Mouse (Mus musculus): Measurements from ENCODE around the gene Gm7879. TPM values are rescaled to one million over a fixed set of nuclear protein-coding genes. Genes with fewer than 3 reads are reported as not detected.

Gene Gm7879
- polyA plus RNA-seq, 1 experiment from 2014 or later: not detected

DNA sequence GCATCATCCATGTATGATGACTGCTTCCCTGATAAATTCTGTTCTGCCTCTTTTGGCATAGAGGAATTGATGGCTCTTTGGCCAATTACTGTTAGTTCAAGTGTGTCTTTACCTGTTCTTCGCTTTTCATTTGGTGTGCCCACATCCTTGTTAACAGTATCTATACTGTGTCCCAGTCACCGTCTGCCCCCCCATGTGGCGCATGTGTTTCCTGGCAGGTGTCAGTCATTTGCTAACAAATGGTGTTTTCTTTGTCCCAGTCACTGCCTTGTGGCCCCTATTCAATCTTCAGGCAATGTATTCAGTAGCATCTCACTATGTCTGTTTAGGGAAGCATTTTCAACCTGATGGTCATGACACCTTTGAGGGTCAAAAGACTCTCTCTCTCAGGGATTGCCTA, 48.1 kb downstream of the Gm7879 start:
- H3K9me3 ChIP-seq (ENCODE audit: control insufficient read depth, low read length): no peaks in the 10 kb centered on the region
- no peaks in the 10 kb centered on the region for H3K4me1 ChIP-seq (replicated peaks; ENCODE audit: control insufficient read depth, insufficient read depth, low read length)
- H3K27ac ChIP-seq (ENCODE audit: low read depth): no peak overlapping the region
- ATAC-seq (replicated peaks; ENCODE audit: low FRiP score, low TSS enrichment, low read depth) (no peak), DNase-seq (ENCODE audit: low spot score) (no peak)
- no peaks in the 10 kb centered on the region for H3K27me3 ChIP-seq (replicated peaks; ENCODE audit: control insufficient read depth, insufficient read depth, low read length)
- no peaks in the 10 kb centered on the region for H3K36me3 ChIP-seq (ENCODE audit: control insufficient read depth, insufficient read depth, low read length)
- WGBS: 95% methylated on average over 3 of the region's 3 CpGs
- no peak overlapping the region for H3K9ac ChIP-seq (ENCODE audit: low read length)
- no peak overlapping the region for H3K4me3 ChIP-seq (ENCODE audit: low read depth, low read length)
- H3K4me2 ChIP-seq (ENCODE audit: low read length): no peak overlapping the region

Other genes starting within 250 kb of the Gm7879 start
- 0.26 and 0.38 TPM in 2 replicates for gene Bst1, start 94.3 kb upstream of the Gm7879 start, polyA plus RNA-seq (2014; fragmentation: Nextera tagmentation; extraction: Ambion mirVana)
- 65.6 and 71.0 TPM in 2 replicates for gene Fbxl5, start 91.5 kb upstream of the Gm7879 start, polyA plus RNA-seq (2014; fragmentation: Nextera tagmentation; extraction: Ambion mirVana)
- 14.4 and 15.8 TPM in 2 replicates for gene Cd38, start 44.6 kb upstream of the Gm7879 start, polyA plus RNA-seq (2014; fragmentation: Nextera tagmentation; extraction: Ambion mirVana)
- gene Fgfbp1, start 68.6 kb downstream of the Gm7879 start, polyA plus RNA-seq (2014; fragmentation: Nextera tagmentation; extraction: Ambion mirVana): 28.7 and 28.8 TPM in 2 replicates
- gene Prom1, start 188.9 kb downstream of the Gm7879 start, polyA plus RNA-seq (2014; fragmentation: Nextera tagmentation; extraction: Ambion mirVana): 57.4 and 59.7 TPM in 2 replicates

Data from intestine, embryonic 14.5 days (tissue).